Mouse (Mus musculus): ENCODE results near the gene Plekha6. TPM values are rescaled to one million over a fixed set of nuclear protein-coding genes. Genes with fewer than 3 reads are reported as not detected.

The Plekha6 gene
- polyA plus RNA-seq, 1 experiment from 2014 or later = 23.4 TPM

DNA sequence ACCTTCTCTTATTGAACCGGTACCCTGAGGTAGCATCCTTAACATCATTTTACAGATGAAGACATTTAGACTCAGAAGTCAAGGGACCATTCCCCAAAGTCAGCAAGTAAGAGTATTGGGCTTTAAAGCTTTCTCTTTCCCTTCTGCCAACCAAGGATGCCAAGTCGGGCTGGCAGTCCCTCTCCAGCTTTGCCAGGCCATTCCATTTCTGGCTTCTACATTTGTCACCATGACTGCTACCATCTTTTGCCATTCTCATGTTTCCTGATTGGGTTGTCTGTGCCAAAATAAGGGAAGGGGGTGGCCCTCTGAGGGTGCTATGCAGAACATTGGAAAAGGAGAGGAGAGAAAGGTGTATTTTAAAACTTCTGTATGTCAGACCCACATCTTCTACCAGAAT, 61.6 kb downstream of the Plekha6 start:
- 94% methylated on average over 2 of the region's 2 CpGs for WGBS
- H3K36me3 ChIP-seq (replicated peaks) = no peaks in the 10 kb centered on the region
- no peak overlapping the region for H3K9ac ChIP-seq
- no peaks in the 10 kb centered on the region for H3K9me3 ChIP-seq
- H3K27ac ChIP-seq = no peak overlapping the region
- H3K4me1 ChIP-seq = peaks cover 48% of the 10 kb centered on the region
- H3K4me3 ChIP-seq = no peak overlapping the region
- H3K27me3 ChIP-seq (replicated peaks) = no peaks in the 10 kb centered on the region
- H3K4me2 ChIP-seq = no peak overlapping the region
- no peak for ATAC-seq (replicated peaks)

GRCm38 (mm10) chr1:133225963-133226660, 62.1 kb downstream of the Plekha6 start:
- H3K36me3 ChIP-seq (replicated peaks) = no peaks in the 10 kb centered on the region
- peaks cover 48% of the 10 kb centered on the region for H3K4me1 ChIP-seq
- H3K4me3 ChIP-seq = no peak overlapping the region
- H3K27me3 ChIP-seq (replicated peaks) = no peaks in the 10 kb centered on the region
- peak overlapping the region; percentile 46; the same call in 1 of the 2 replicates for H3K27ac ChIP-seq
- 0 out of 2 replicates have a peak, but pooled peaks have one; percentile 29 for ATAC-seq (replicated peaks)
- H3K4me2 ChIP-seq = no peak overlapping the region
- WGBS = 27% methylated on average over 9 of the region's 9 CpGs
- H3K9me3 ChIP-seq = no peaks in the 10 kb centered on the region
- no peak overlapping the region for H3K9ac ChIP-seq

GRCm38 (mm10) chr1:133226928-133227327, 62.9 kb downstream of the Plekha6 start:
- Histone ChIP-seq H3K4me3 (no peak overlapping the region), H3K9ac (no peak overlapping the region), H3K27ac (peak overlapping the region; percentile 46), H3K36me3 (replicated peaks) (no peaks in the 10 kb centered on the region), H3K4me1 (peaks cover 46% of the 10 kb centered on the region), H3K27me3 (replicated peaks) (no peaks in the 10 kb centered on the region), H3K4me2 (peak overlapping the region; percentile 1; the same call in 1 of the 2 replicates), H3K9me3 (no peaks in the 10 kb centered on the region)
- WGBS = 14% methylated on average over 9 of the region's 9 CpGs
- peak; percentile 46 for ATAC-seq (replicated peaks)

- WGBS = 27% methylated on average over 2 of the region's 2 CpGs
- no peaks in the 10 kb centered on the region for H3K36me3 ChIP-seq (replicated peaks)
- 0 out of 2 replicates have a peak, but pooled peaks have one; percentile 19 for ATAC-seq (replicated peaks)
- no peaks in the 10 kb centered on the region for H3K27me3 ChIP-seq (replicated peaks)
- peak overlapping the region; percentile 46; the same call in 1 of the 2 replicates for H3K27ac ChIP-seq
- no peak overlapping the region for H3K4me3 ChIP-seq
- H3K9ac ChIP-seq = no peak overlapping the region
- 0 out of 2 replicates have a peak overlapping the region, but pooled peaks have one; percentile 1 for H3K4me2 ChIP-seq
- H3K9me3 ChIP-seq = no peaks in the 10 kb centered on the region
- peaks cover 41% of the 10 kb centered on the region for H3K4me1 ChIP-seq
Observed at GRCm38 (mm10) chr1:133227378-133227777, 63.4 kb downstream of the Plekha6 start.

DNA sequence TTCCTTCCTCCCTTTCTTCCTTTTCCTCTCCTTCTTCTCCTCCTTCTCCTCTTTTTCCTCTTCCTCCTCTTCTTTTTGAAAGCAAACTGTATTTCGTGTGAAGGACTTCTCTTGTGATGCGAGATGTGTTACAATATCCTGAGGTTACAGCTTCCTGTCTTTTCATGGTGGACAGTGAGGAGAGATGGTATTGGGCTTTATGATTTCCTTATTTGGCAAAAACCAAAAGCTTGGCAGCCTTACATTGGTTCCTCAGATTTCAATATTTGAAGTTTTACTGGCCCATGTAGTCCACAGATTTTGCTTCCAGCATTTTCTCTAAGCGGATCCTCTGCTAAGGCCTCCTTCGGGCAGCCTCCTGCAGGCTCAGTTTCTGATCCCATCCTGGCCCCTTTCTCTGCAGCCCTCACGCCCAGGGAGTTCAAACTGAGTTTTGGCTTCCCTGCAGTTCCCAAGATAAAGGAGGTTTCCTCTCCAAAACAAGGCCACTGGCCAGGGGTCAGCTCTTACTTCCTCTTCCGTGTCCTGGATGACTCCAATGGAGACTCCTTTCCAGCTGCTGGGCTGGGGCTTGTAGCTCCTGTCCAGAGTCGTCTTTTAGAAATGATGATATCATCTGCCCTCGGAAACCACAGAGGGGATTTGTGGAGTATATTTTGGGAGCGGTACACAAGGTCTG, 64.9 kb downstream of the Plekha6 start:
- H3K4me1 ChIP-seq = peaks cover 27% of the 10 kb centered on the region
- no peak overlapping the region for H3K9ac ChIP-seq
- no peaks in the 10 kb centered on the region for H3K36me3 ChIP-seq (replicated peaks)
- 53% methylated on average over 9 of the region's 9 CpGs for WGBS
- no peaks in the 10 kb centered on the region for H3K27me3 ChIP-seq (replicated peaks)
- no peaks in the 10 kb centered on the region for H3K9me3 ChIP-seq
- H3K4me3 ChIP-seq = no peak overlapping the region
- no peak overlapping the region for H3K4me2 ChIP-seq
- no peak for ATAC-seq (replicated peaks)
- no peak overlapping the region for H3K27ac ChIP-seq

DNA sequence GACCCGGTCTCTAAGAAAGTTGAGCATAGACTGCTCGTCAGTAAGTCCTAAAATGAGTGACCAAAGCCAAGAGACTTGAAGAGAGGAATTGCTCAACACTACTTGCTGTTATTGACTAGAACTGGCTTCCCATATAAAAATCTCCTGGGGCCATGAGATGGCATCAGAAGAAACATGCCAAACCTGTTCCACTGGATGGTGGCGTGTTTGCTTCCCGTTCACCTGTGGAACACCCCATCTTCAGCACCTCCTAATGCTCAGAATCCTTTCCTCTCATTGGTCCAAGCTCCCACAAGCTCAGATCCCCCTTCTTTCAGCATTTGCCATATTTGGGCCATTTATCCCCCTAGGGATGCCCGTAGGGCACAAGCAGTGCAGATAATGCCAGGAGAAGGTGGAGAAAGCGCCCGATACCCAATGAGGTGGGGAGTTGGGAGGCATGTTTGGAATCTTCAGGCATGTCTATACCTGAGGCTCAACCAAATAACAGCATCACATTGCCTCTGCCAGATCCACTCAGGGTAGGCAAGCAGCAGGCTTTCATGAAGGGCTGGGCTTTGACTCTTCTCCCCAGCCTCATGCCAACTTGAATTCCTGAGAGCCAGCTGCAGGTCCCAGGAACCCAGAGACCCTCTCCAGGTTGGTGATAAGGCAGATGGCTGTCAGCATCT, 67.6 kb downstream of the Plekha6 start:
- H3K9ac ChIP-seq = no peak overlapping the region
- 96% methylated on average over 7 of the region's 7 CpGs for WGBS
- H3K27ac ChIP-seq = no peak overlapping the region
- no peak overlapping the region for H3K4me2 ChIP-seq
- H3K9me3 ChIP-seq = no peaks in the 10 kb centered on the region
- no peaks in the 10 kb centered on the region for H3K36me3 ChIP-seq (replicated peaks)
- peaks cover 17% of the 10 kb centered on the region for H3K4me1 ChIP-seq
- no peak for ATAC-seq (replicated peaks)
- H3K27me3 ChIP-seq (replicated peaks) = no peaks in the 10 kb centered on the region
- H3K4me3 ChIP-seq = no peak overlapping the region

- no peaks in the 10 kb centered on the region for H3K27me3 ChIP-seq (replicated peaks)
- no peak overlapping the region for H3K4me2 ChIP-seq
- H3K9ac ChIP-seq = no peak overlapping the region
- H3K9me3 ChIP-seq = no peaks in the 10 kb centered on the region
- H3K36me3 ChIP-seq (replicated peaks) = no peaks in the 10 kb centered on the region
- ATAC-seq (replicated peaks) = 0 out of 2 replicates have a peak, but pooled peaks have one; percentile 27
- H3K4me1 ChIP-seq = peaks cover 14% of the 10 kb centered on the region
- 32% methylated on average over 5 of the region's 5 CpGs for WGBS
- H3K27ac ChIP-seq = no peak overlapping the region
- H3K4me3 ChIP-seq = no peak overlapping the region
Observed at GRCm38 (mm10) chr1:133235909-133236308, 71.9 kb downstream of the Plekha6 start.

DNA sequence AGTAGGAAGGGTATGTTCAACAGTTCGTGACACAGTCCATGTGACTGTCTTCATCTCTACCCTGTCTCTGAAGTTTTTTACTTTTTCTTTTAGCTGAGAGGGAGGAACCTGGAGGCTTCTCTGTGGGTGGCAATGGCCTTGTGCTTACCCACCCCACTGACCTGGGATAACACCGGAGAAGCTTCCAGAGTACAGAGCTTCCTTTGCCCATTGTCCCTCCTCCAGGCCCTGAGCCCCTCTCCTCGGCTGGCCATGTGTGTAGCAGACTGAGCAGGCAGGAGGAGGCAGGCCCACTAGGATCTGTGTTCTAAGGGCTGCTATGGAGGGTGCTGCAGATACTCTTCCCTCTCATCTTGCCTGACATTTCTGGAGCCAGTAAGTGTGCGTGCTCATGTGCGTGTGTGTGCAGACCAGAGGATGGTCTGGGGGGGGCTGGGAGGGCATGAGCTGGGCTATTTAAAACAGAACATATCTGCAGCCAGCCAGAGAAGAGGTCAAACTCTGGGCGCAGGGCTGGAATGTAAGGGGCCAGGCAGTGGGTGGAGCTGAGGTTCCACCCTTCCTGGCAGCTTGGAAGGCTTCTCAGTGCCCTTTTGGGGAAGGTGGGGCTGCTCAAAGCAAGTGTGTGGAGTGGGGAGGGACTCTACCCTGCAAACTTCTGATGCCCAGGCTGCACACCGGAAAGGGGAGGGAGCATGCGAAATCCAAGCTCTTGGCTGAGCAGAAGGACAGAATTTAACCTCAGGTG, 72.9 kb downstream of the Plekha6 start:
- Histone ChIP-seq H3K4me2 (no peak overlapping the region), H3K4me3 (no peak overlapping the region), H3K36me3 (replicated peaks) (no peaks in the 10 kb centered on the region), H3K9me3 (no peaks in the 10 kb centered on the region), H3K27me3 (replicated peaks) (no peaks in the 10 kb centered on the region), H3K27ac (0 out of 2 replicates have a peak overlapping the region, but pooled peaks have one; percentile 32), H3K4me1 (peaks cover 14% of the 10 kb centered on the region), H3K9ac (no peak overlapping the region)
- WGBS = 39% methylated on average over 8 of the region's 8 CpGs
- peak; percentile 40; the same call in 1 of the 2 replicates for ATAC-seq (replicated peaks)

- ATAC-seq (replicated peaks) = no peak
- H3K4me3 ChIP-seq = no peak overlapping the region
- H3K9ac ChIP-seq = no peak overlapping the region
- no peak overlapping the region for H3K4me2 ChIP-seq
- 70% methylated on average over 11 of the region's 11 CpGs for WGBS
- H3K36me3 ChIP-seq (replicated peaks) = no peaks in the 10 kb centered on the region
- peaks cover 14% of the 10 kb centered on the region for H3K4me1 ChIP-seq
- no peaks in the 10 kb centered on the region for H3K9me3 ChIP-seq
- H3K27me3 ChIP-seq (replicated peaks) = no peaks in the 10 kb centered on the region
- no peak overlapping the region for H3K27ac ChIP-seq
Observed at GRCm38 (mm10) chr1:133237670-133238069, 73.7 kb downstream of the Plekha6 start.

GRCm38 (mm10) chr1:133239121-133239812, 75.3 kb downstream of the Plekha6 start:
- no peak overlapping the region for H3K27ac ChIP-seq
- no peaks in the 10 kb centered on the region for H3K9me3 ChIP-seq
- H3K4me3 ChIP-seq = no peak overlapping the region
- no peaks in the 10 kb centered on the region for H3K36me3 ChIP-seq (replicated peaks)
- no peak for ATAC-seq (replicated peaks)
- no peak overlapping the region for H3K4me2 ChIP-seq
- peaks cover 14% of the 10 kb centered on the region for H3K4me1 ChIP-seq
- H3K27me3 ChIP-seq (replicated peaks) = no peaks in the 10 kb centered on the region
- 49% methylated on average over 6 of the region's 6 CpGs for WGBS
- H3K9ac ChIP-seq = no peak overlapping the region

DNA sequence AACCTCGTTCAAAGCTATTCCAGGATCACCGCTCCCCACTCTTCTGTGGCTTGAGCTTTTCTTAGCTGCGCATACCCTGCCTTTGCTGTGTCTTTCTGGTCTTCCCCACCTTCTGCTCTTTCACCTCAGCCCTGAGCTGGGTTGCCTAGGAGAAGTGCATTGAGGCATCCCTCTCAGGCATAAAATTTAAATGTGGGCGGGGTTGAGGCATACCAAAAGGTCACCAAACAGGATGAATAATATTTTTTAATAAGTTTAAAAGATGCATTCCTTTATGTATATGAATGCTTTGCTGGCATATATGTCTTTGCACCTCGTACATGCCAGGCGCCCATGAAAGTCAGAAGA, 75.8 kb downstream of the Plekha6 start:
- Histone ChIP-seq H3K4me2 (no peak overlapping the region), H3K36me3 (replicated peaks) (no peaks in the 10 kb centered on the region), H3K9ac (no peak overlapping the region), H3K27ac (no peak overlapping the region), H3K9me3 (no peaks in the 10 kb centered on the region), H3K4me3 (no peak overlapping the region), H3K27me3 (replicated peaks) (no peaks in the 10 kb centered on the region), H3K4me1 (peaks cover 19% of the 10 kb centered on the region)
- 53% methylated on average over 6 of the region's 6 CpGs for WGBS
- ATAC-seq (replicated peaks) = no peak
